Mouse (Mus musculus): ENCODE data around the gene Usp11. TPM values are rescaled to one million over a fixed set of nuclear protein-coding genes. Genes with fewer than 3 reads are reported as not detected.

Usp11 gene
- total RNA-seq (2023): 10 to 100 TPM; 22.1 to 29.6 TPM

DNA sequence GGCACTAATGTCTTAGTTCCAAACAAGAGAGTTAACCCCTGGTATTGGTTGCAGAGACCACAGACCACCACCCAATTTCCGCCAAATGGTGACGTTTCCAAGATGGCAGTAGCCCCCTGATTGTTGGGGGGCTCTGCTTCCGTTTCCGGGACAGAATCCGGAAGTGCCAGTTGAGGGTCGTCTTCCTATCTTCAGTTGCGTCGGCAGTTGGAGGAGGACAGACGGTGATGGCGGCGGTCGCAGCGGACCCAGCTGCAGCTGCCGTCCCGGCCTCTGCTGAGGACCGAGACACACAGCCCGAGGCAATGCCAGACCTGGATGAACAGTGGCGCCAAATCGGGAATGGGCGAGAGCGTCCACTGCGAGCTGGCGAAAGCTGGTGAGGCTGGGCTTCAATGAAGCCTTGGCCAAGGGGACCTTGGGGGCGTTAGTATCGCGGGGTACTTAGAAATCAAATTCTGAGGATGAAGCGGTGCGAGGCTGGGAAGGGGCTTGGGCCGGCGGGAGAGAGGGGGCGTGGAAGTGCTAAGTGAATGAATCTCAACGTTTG is at the start of gene Usp11:
Gene Usp11 (plus strand): TSS at position 166 of the 550 bp plus-strand sequence.

GRCm38 (mm10) chrX:20658026-20658652 is 45.6 kb upstream of the Usp11 start, which contains the start of gene Uba1:
Gene Uba1, plus strand, starts transcription at chrX:20658326.

GRCm38 (mm10) chrX:20687519-20688067 is 16.1 kb upstream of the Usp11 start, which contains the start of gene Cdk16:
Gene Cdk16, plus strand, starts transcription at chrX:20687954.

Other genes starting within 250 kb of the Usp11 start
- gene Rgn, start 154.1 kb upstream of the Usp11 start, total RNA-seq (2023): not detected
- 10 to 100 TPM; 53.1 to 55.6 TPM for gene Rbm10, start 86.4 kb upstream of the Usp11 start, total RNA-seq (2023)
- gene Ndufb11, start 86.3 kb upstream of the Usp11 start, total RNA-seq (2023): 100 to 1,000 TPM; 110 to 122 TPM
- 100 to 1,000 TPM; 214 to 230 TPM for gene Uba1, start 45.6 kb upstream of the Usp11 start, total RNA-seq (2023)
- gene Cdk16, start 16.0 kb upstream of the Usp11 start, total RNA-seq (2023): 10 to 100 TPM; 83.5 to 90.8 TPM
- 100 to 1,000 TPM; 145 to 148 TPM for gene Araf, start 93.9 kb downstream of the Usp11 start, total RNA-seq (2023)
- under 1 TPM; 0.68 to 0.93 TPM for gene Timp1, start 166.3 kb downstream of the Usp11 start, total RNA-seq (2023)
- gene Syn1, start 217.1 kb downstream of the Usp11 start, total RNA-seq (2023): under 1 TPM in 1 of 2 experiments, not detected in 1; 0.32 TPM
- 10 to 100 TPM; 18.5 to 18.9 TPM for gene Cfp, start 227.6 kb downstream of the Usp11 start, total RNA-seq (2023)
- gene Elk1, start 246.7 kb downstream of the Usp11 start, total RNA-seq (2023): 10 to 100 TPM; 20.9 to 23.2 TPM